In genomic region chr15:12451448-12451847, GRCm38 (mm10) we compare ENCODE assay signal across 13 mouse cellular contexts.
A peak's percentile ranks its signal among the peaks of the same experiment; 100 is the strongest.
DNase-seq lines count a peak whose midpoint lies in the region; ATAC-seq and TF ChIP-seq lines count a peak whose summit lies in the region.
"Had no signal": no experiment of that assay in that cellular context is flagged by ENCODE, and none has a peak within 500 bp of the region (broad histone marks: within the 10 kb centered on the region; RNA-seq: fewer than 3 reads in every experiment).

No protein-coding gene starts in this region.

- H3K27ac ChIP-seq in gastrocnemius, adult 2 months: peak overlapping the region; percentile 73
- H3K27ac ChIP-seq in neural tube, embryonic 13.5 days (replicated peaks): peak overlapping the region; percentile 46; the same call in 1 of the 2 replicates
- peak overlapping the region; percentile 36; the same call in 1 of the 2 replicates for H3K27ac ChIP-seq in kidney, postnatal 0 days
- H3K27ac ChIP-seq: embryonic facial prominence, embryonic 15.5 days; limb, embryonic 15.5 days; midbrain, embryonic 15.5 days had no signal

- H3K27me3 ChIP-seq in neural tube, embryonic 13.5 days: no peaks in the 10 kb centered on the region
- H3K27me3 ChIP-seq in kidney, postnatal 0 days (ENCODE audit: insufficient read depth, low read length): no peaks in the 10 kb centered on the region
- H3K27me3 ChIP-seq: embryonic facial prominence, embryonic 15.5 days; limb, embryonic 15.5 days; midbrain, embryonic 15.5 days had no signal

- H3K4me3 ChIP-seq in gastrocnemius, adult 2 months: peak overlapping the region; percentile 0; the same call in 1 of the 2 replicates
- no peak overlapping the region for H3K4me3 ChIP-seq in neural tube, embryonic 13.5 days
- H3K4me3 ChIP-seq in kidney, postnatal 0 days (replicated peaks; ENCODE audit: low read depth, low read length): no peak overlapping the region
- H3K4me3 ChIP-seq: embryonic facial prominence, embryonic 15.5 days; limb, embryonic 15.5 days; midbrain, embryonic 15.5 days had no signal

- peak; percentile 38; the same call in 1 of the 2 replicates for ATAC-seq in neural tube, embryonic 13.5 days (ENCODE audit: low read depth)
- ATAC-seq in kidney, postnatal 0 days (replicated peaks; ENCODE audit: low FRiP score, low read depth): no peak
- ATAC-seq in megakaryocyte progenitor cell, adult 5-6 weeks (replicated peaks; ENCODE audit: poor library complexity): no peak
- ATAC-seq: midbrain, embryonic 15.5 days had no signal

- no peak for DNase-seq in gastrocnemius, adult 2 months
- no peak for DNase-seq in gastrocnemius, postnatal 10 days
- no peak for DNase-seq in neural tube, embryonic 10.5 days (ENCODE audit: extremely low spot score, low spot score)
- no peak for DNase-seq in kidney, postnatal 0 days (ENCODE audit: low spot score)
- DNase-seq in adipocyte (ENCODE audit: low spot score): no peak
- no peak for DNase-seq in thymus, adult 18-20 months
- DNase-seq: lung, postnatal 10 days; spleen, adult 18-20 months had no signal

- no peak overlapping the region for H3K9ac ChIP-seq in neural tube, embryonic 13.5 days
- no peak overlapping the region for H3K9ac ChIP-seq in kidney, postnatal 0 days (ENCODE audit: low read depth, low read length)
- H3K9ac ChIP-seq: embryonic facial prominence, embryonic 15.5 days; limb, embryonic 15.5 days; midbrain, embryonic 15.5 days had no signal

- no peaks in the 10 kb centered on the region for H3K36me3 ChIP-seq in neural tube, embryonic 13.5 days
- H3K36me3 ChIP-seq in kidney, postnatal 0 days (ENCODE audit: insufficient read depth, low read length): no peaks in the 10 kb centered on the region
- H3K36me3 ChIP-seq: embryonic facial prominence, embryonic 15.5 days; limb, embryonic 15.5 days; midbrain, embryonic 15.5 days had no signal

- no peak overlapping the region for H3K4me2 ChIP-seq in neural tube, embryonic 13.5 days
- no peak overlapping the region for H3K4me2 ChIP-seq in kidney, postnatal 0 days (ENCODE audit: low read length)
- H3K4me2 ChIP-seq: embryonic facial prominence, embryonic 15.5 days; limb, embryonic 15.5 days; midbrain, embryonic 15.5 days had no signal

- H3K9me3 ChIP-seq in neural tube, embryonic 13.5 days: no peaks in the 10 kb centered on the region
- no peaks in the 10 kb centered on the region for H3K9me3 ChIP-seq in kidney, postnatal 0 days (replicated peaks; ENCODE audit: low read length)
- H3K9me3 ChIP-seq: embryonic facial prominence, embryonic 15.5 days; limb, embryonic 15.5 days; midbrain, embryonic 15.5 days had no signal

- no peak for TF ChIP-seq CTCF in gastrocnemius, adult 2 months (IDR thresholded peaks at IDR 0.05)
- no peak for TF ChIP-seq CTCF in kidney, postnatal 0 days (IDR thresholded peaks at IDR 0.05; ENCODE audit: low read depth)

- H3K4me1 ChIP-seq in neural tube, embryonic 13.5 days (replicated peaks): peaks cover 15% of the 10 kb centered on the region
- peaks cover 5% of the 10 kb centered on the region; the same call in 1 of the 2 replicates for H3K4me1 ChIP-seq in kidney, postnatal 0 days (replicated peaks; ENCODE audit: insufficient read depth, low read length)
- H3K4me1 ChIP-seq: midbrain, embryonic 15.5 days had no signal

- intact Hi-C loops in gastrocnemius, adult 2 months (cut with DNase I): no loop called here

- 69% methylated on average over 4 of the region's 4 CpGs for WGBS in neural tube, embryonic 13.5 days
- WGBS in kidney, postnatal 0 days: 34% methylated on average over 4 of the region's 4 CpGs
